Mouse (Mus musculus): ENCODE measurements around the gene Btbd11. TPM values are rescaled to one million over a fixed set of nuclear protein-coding genes. Genes with fewer than 3 reads are reported as not detected.

The Btbd11 gene
- polyA plus RNA-seq, 1 experiment, result 4.1 TPM

GRCm38 (mm10) chr10:85447869-85448268 is 61.3 kb downstream of the Btbd11 start:
- H3K4me3 ChIP-seq (ENCODE audit: insufficient read depth, low read depth, low read length), result no peak overlapping the region
- H3K27me3 ChIP-seq (replicated peaks; ENCODE audit: control insufficient read depth, insufficient read depth, low read length), result no peaks in the 10 kb centered on the region
- no peak for TF ChIP-seq CTCF (conservative IDR thresholded peaks at IDR 0.05; ENCODE audit: insufficient read depth, insufficient read length, low read depth, low read length)
- TF ChIP-seq POLR2A (IDR thresholded peaks at IDR 0.05; ENCODE audit: low read depth, low read length), result no peak
- 76% methylated on average over 2 of the region's 2 CpGs for WGBS
- no peaks in the 10 kb centered on the region for H3K4me1 ChIP-seq (ENCODE audit: control insufficient read depth, insufficient read depth, low read length)
- no peaks in the 10 kb centered on the region for H3K36me3 ChIP-seq (ENCODE audit: control insufficient read depth, insufficient read depth, low read length)
- no peak overlapping the region for H3K27ac ChIP-seq (ENCODE audit: insufficient read depth, low read depth, low read length)
- DNase-seq, result no peak

GRCm38 (mm10) chr10:85451629-85452368 is 65.2 kb downstream of the Btbd11 start:
- H3K4me1 ChIP-seq (ENCODE audit: control insufficient read depth, insufficient read depth, low read length), result no peaks in the 10 kb centered on the region
- H3K27me3 ChIP-seq (replicated peaks; ENCODE audit: control insufficient read depth, insufficient read depth, low read length), result no peaks in the 10 kb centered on the region
- H3K4me3 ChIP-seq (ENCODE audit: insufficient read depth, low read depth, low read length), result no peak overlapping the region
- TF ChIP-seq CTCF (conservative IDR thresholded peaks at IDR 0.05; ENCODE audit: insufficient read depth, insufficient read length, low read depth, low read length) (no peak), POLR2A (IDR thresholded peaks at IDR 0.05; ENCODE audit: low read depth, low read length) (no peak)
- no peak overlapping the region for H3K27ac ChIP-seq (ENCODE audit: insufficient read depth, low read depth, low read length)
- 30% methylated on average over 8 of the region's 8 CpGs for WGBS
- no peaks in the 10 kb centered on the region for H3K36me3 ChIP-seq (ENCODE audit: control insufficient read depth, insufficient read depth, low read length)
- DNase-seq, result no peak

GRCm38 (mm10) chr10:85453221-85453775 is 66.7 kb downstream of the Btbd11 start:
- no peak for DNase-seq
- Histone ChIP-seq H3K36me3 (ENCODE audit: control insufficient read depth, insufficient read depth, low read length) (no peaks in the 10 kb centered on the region), H3K4me1 (ENCODE audit: control insufficient read depth, insufficient read depth, low read length) (no peaks in the 10 kb centered on the region), H3K4me3 (ENCODE audit: insufficient read depth, low read depth, low read length) (no peak overlapping the region), H3K27ac (ENCODE audit: insufficient read depth, low read depth, low read length) (no peak overlapping the region), H3K27me3 (replicated peaks; ENCODE audit: control insufficient read depth, insufficient read depth, low read length) (no peaks in the 10 kb centered on the region)
- 95% methylated on average over 2 of the region's 2 CpGs for WGBS
- TF ChIP-seq CTCF (conservative IDR thresholded peaks at IDR 0.05; ENCODE audit: insufficient read depth, insufficient read length, low read depth, low read length) (no peak), POLR2A (IDR thresholded peaks at IDR 0.05; ENCODE audit: low read depth, low read length) (no peak)

- Histone ChIP-seq H3K36me3 (ENCODE audit: control insufficient read depth, insufficient read depth, low read length) (no peaks in the 10 kb centered on the region), H3K4me3 (ENCODE audit: insufficient read depth, low read depth, low read length) (no peak overlapping the region), H3K27me3 (replicated peaks; ENCODE audit: control insufficient read depth, insufficient read depth, low read length) (no peaks in the 10 kb centered on the region), H3K27ac (ENCODE audit: insufficient read depth, low read depth, low read length) (no peak overlapping the region), H3K4me1 (ENCODE audit: control insufficient read depth, insufficient read depth, low read length) (no peaks in the 10 kb centered on the region)
- TF ChIP-seq CTCF (conservative IDR thresholded peaks at IDR 0.05; ENCODE audit: insufficient read depth, insufficient read length, low read depth, low read length) (peak; percentile 38), POLR2A (IDR thresholded peaks at IDR 0.05; ENCODE audit: low read depth, low read length) (no peak)
- WGBS, result 58% methylated on average over 4 of the region's 4 CpGs
- no peak for DNase-seq
Measured at GRCm38 (mm10) chr10:85455985-85456384, 69.4 kb downstream of the Btbd11 start.

- peak; percentile 65 for DNase-seq
- no peaks in the 10 kb centered on the region for H3K4me1 ChIP-seq (ENCODE audit: control insufficient read depth, insufficient read depth, low read length)
- TF ChIP-seq CTCF (conservative IDR thresholded peaks at IDR 0.05; ENCODE audit: insufficient read depth, insufficient read length, low read depth, low read length) (no peak), POLR2A (IDR thresholded peaks at IDR 0.05; ENCODE audit: low read depth, low read length) (no peak)
- no peak overlapping the region for H3K4me3 ChIP-seq (ENCODE audit: insufficient read depth, low read depth, low read length)
- no peaks in the 10 kb centered on the region for H3K36me3 ChIP-seq (ENCODE audit: control insufficient read depth, insufficient read depth, low read length)
- WGBS, result 14% methylated on average over 17 of the region's 17 CpGs
- no peak overlapping the region for H3K27ac ChIP-seq (ENCODE audit: insufficient read depth, low read depth, low read length)
- no peaks in the 10 kb centered on the region for H3K27me3 ChIP-seq (replicated peaks; ENCODE audit: control insufficient read depth, insufficient read depth, low read length)
Measured at GRCm38 (mm10) chr10:85458744-85459344, 72.2 kb downstream of the Btbd11 start.

GRCm38 (mm10) chr10:85460736-85461135 is 74.1 kb downstream of the Btbd11 start:
- whole genome bisulfite sequencing, result 92% methylated on average over 10 of the region's 10 CpGs
- no peak for DNase-seq

GRCm38 (mm10) chr10:85464152-85464551 is 77.5 kb downstream of the Btbd11 start:
- 52% methylated on average over 6 of the region's 6 CpGs for WGBS
- TF ChIP-seq CTCF (conservative IDR thresholded peaks at IDR 0.05; ENCODE audit: insufficient read depth, insufficient read length, low read depth, low read length), result no peak

More at GRCm38 (mm10) chr10:85460736-85461135, 74.1 kb downstream of the Btbd11 start:
- no peaks in the 10 kb centered on the region for H3K4me1 ChIP-seq (ENCODE audit: control insufficient read depth, insufficient read depth, low read length)
- H3K27ac ChIP-seq (ENCODE audit: insufficient read depth, low read depth, low read length), result no peak overlapping the region
- no peaks in the 10 kb centered on the region for H3K36me3 ChIP-seq (ENCODE audit: control insufficient read depth, insufficient read depth, low read length)
- TF ChIP-seq POLR2A (IDR thresholded peaks at IDR 0.05; ENCODE audit: low read depth, low read length), result no peak
- no peak for TF ChIP-seq CTCF (conservative IDR thresholded peaks at IDR 0.05; ENCODE audit: insufficient read depth, insufficient read length, low read depth, low read length)
- no peak overlapping the region for H3K4me3 ChIP-seq (ENCODE audit: insufficient read depth, low read depth, low read length)
- H3K27me3 ChIP-seq (replicated peaks; ENCODE audit: control insufficient read depth, insufficient read depth, low read length), result no peaks in the 10 kb centered on the region

More at GRCm38 (mm10) chr10:85464152-85464551, 77.5 kb downstream of the Btbd11 start:
- H3K4me1 ChIP-seq (ENCODE audit: control insufficient read depth, insufficient read depth, low read length), result no peaks in the 10 kb centered on the region
- H3K4me3 ChIP-seq (ENCODE audit: insufficient read depth, low read depth, low read length), result no peak overlapping the region
- H3K36me3 ChIP-seq (ENCODE audit: control insufficient read depth, insufficient read depth, low read length), result no peaks in the 10 kb centered on the region
- no peak overlapping the region for H3K27ac ChIP-seq (ENCODE audit: insufficient read depth, low read depth, low read length)
- no peaks in the 10 kb centered on the region for H3K27me3 ChIP-seq (replicated peaks; ENCODE audit: control insufficient read depth, insufficient read depth, low read length)
- DNase-seq, result no peak

Data from kidney, adult 2 months (tissue).